Mouse (Mus musculus): ENCODE results near the gene Ilf2. TPM values are rescaled to one million over a fixed set of nuclear protein-coding genes. Genes with fewer than 3 reads are reported as not detected.

Gene Ilf2
- polyA plus RNA-seq, 1 experiment = 211 TPM

DNA sequence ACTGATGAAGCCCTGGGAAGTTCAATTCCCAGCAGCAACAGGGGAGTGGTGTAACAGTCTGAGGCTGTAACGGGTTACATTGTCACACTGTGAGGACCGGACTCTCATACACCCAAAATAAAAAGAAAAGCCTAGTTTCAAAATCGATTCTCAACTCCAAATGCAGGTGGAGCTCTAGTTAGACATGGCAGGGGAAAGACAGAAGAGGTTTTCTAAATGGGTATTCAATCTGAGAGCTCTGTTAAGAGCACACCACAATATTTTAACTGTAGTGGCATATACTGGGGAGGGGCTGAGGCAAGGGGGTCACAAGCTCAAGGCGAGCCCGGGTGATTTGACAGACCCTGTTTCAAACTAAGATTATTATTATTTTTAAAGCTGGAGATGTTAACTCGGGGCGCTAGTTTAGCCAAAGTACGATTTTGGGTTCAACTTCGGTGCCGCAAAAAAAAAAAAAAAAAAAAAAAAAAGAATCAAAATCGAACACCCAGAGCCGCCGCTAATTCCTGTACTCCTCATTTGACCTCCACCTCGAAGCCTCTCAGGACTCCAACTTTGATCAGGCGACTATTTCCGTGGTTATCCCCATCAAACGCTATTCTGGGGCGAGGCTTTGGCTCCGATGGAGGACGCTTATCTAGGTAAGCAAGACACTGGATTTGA is 32.5 kb downstream of the Ilf2 start:
- H3K9me3 ChIP-seq (replicated peaks; ENCODE audit: control insufficient read depth, insufficient read depth, low read length, poor library complexity, severe bottlenecking) = no peaks in the 10 kb centered on the region
- no peak for TF ChIP-seq POLR2A (IDR thresholded peaks at IDR 0.05; ENCODE audit: insufficient read depth, low read length)
- TF ChIP-seq EP300 (IDR thresholded peaks at IDR 0.05; ENCODE audit: insufficient read depth, low read depth, low read length) = no peak
- TF ChIP-seq CTCF (IDR thresholded peaks at IDR 0.05; ENCODE audit: low read depth, low read length) = no peak
- H3K4me3 ChIP-seq (ENCODE audit: low read depth, low read length) = peak overlapping the region; percentile 100
- peak overlapping the region; percentile 95 for H3K9ac ChIP-seq (ENCODE audit: low read depth, poor library complexity, severe bottlenecking)
- no peaks in the 10 kb centered on the region for H3K27me3 ChIP-seq (ENCODE audit: control insufficient read depth, insufficient read depth, low read length, poor library complexity, severe bottlenecking)
- no peaks in the 10 kb centered on the region for H3K4me1 ChIP-seq (ENCODE audit: control insufficient read depth, insufficient read depth, low read length)
- peaks cover 47% of the 10 kb centered on the region for H3K36me3 ChIP-seq (ENCODE audit: control insufficient read depth, insufficient read depth, low read length, poor library complexity, severe bottlenecking)
- H3K27ac ChIP-seq (ENCODE audit: insufficient read depth, low read length) = peak overlapping the region; percentile 6; the same call in 1 of the 2 replicates

DNA sequence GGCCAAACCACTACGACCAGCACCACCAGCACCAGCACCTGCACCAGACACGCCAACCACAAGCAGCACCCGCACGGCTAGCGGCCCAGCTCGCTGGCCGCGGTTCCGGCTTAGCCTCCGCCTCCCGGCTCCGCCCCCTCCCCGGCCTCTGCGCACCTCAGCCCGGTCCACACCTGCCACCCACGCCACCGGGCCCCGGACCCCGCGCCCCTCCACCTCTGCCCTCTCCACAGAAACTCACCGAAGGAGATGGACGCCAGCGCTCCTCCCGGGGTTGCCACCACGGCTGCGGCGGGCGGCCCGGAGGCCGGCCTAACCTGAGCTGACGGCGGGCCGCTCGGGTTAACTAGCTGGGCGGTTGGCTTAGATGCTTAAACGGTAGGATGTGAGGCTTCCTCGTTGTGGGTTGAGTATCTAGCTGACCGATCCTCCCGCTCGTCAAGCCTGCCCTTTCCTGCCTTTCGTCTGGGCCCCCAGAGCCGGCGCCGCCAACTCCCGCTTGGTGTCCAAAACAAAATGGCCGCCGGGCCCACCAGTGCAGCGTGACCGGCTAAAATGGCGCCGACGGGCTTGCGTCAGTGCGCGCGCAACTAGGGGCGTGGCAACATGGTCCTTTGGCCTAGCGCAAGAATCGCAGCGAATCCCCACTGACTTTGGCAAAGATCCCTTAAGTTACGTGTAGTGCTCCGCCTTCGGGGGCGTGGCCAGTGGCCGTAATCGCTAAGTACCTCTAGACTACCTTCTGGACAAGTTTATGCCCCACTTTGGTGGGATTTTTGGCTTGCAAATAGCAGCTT is 33.2 kb downstream of the Ilf2 start, which contains the start of gene Chtop:
Gene Chtop, minus strand, starts transcription at position 549 of the 797 bp plus-strand sequence.
- Histone ChIP-seq H3K4me1 (ENCODE audit: control insufficient read depth, insufficient read depth, low read length) (no peaks in the 10 kb centered on the region), H3K9ac (ENCODE audit: low read depth, poor library complexity, severe bottlenecking) (peak within 1 kb of the TSS; percentile 95), H3K36me3 (ENCODE audit: control insufficient read depth, insufficient read depth, low read length, poor library complexity, severe bottlenecking) (peaks cover 40% of the 10 kb centered on the region), H3K27ac (ENCODE audit: insufficient read depth, low read length) (peak within 1 kb of the TSS; percentile 82), H3K4me3 (ENCODE audit: low read depth, low read length) (peak within 1 kb of the TSS; percentile 100), H3K27me3 (ENCODE audit: control insufficient read depth, insufficient read depth, low read length, poor library complexity, severe bottlenecking) (no peaks in the 10 kb centered on the region), H3K9me3 (replicated peaks; ENCODE audit: control insufficient read depth, insufficient read depth, low read length, poor library complexity, severe bottlenecking) (no peaks in the 10 kb centered on the region)
- TF ChIP-seq POLR2A (IDR thresholded peaks at IDR 0.05; ENCODE audit: insufficient read depth, low read length) = peak; percentile 77
- TF ChIP-seq EP300 (IDR thresholded peaks at IDR 0.05; ENCODE audit: insufficient read depth, low read depth, low read length) = no peak

DNA sequence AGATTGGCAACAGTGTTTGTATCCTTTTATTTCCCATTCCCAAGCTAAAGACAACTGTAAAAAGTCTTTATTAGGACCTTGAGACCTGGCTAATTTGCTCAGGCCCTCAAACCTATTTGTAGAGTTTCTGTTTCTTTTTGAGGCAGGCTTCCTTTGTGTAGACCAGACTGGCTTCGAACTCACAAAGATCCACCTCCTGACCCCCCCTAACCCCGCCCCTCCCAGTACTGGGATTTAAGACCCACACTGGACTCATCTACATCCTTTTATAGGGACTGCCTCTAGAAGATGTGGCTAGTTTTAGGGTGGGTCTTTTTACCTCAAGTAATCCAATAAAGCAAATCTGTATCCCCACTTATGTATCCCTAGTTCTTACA is 33.8 kb downstream of the Ilf2 start:
- Histone ChIP-seq H3K4me1 (ENCODE audit: control insufficient read depth, insufficient read depth, low read length) (no peaks in the 10 kb centered on the region), H3K27ac (ENCODE audit: insufficient read depth, low read length) (peak overlapping the region; percentile 82), H3K36me3 (ENCODE audit: control insufficient read depth, insufficient read depth, low read length, poor library complexity, severe bottlenecking) (peaks cover 34% of the 10 kb centered on the region), H3K9me3 (replicated peaks; ENCODE audit: control insufficient read depth, insufficient read depth, low read length, poor library complexity, severe bottlenecking) (no peaks in the 10 kb centered on the region), H3K4me3 (ENCODE audit: low read depth, low read length) (no peak overlapping the region), H3K27me3 (ENCODE audit: control insufficient read depth, insufficient read depth, low read length, poor library complexity, severe bottlenecking) (no peaks in the 10 kb centered on the region), H3K9ac (ENCODE audit: low read depth, poor library complexity, severe bottlenecking) (peak overlapping the region; percentile 61)
- no peak for TF ChIP-seq POLR2A (IDR thresholded peaks at IDR 0.05; ENCODE audit: insufficient read depth, low read length)
- TF ChIP-seq CTCF (IDR thresholded peaks at IDR 0.05; ENCODE audit: low read depth, low read length) = no peak
- no peak for TF ChIP-seq EP300 (IDR thresholded peaks at IDR 0.05; ENCODE audit: insufficient read depth, low read depth, low read length)

DNA sequence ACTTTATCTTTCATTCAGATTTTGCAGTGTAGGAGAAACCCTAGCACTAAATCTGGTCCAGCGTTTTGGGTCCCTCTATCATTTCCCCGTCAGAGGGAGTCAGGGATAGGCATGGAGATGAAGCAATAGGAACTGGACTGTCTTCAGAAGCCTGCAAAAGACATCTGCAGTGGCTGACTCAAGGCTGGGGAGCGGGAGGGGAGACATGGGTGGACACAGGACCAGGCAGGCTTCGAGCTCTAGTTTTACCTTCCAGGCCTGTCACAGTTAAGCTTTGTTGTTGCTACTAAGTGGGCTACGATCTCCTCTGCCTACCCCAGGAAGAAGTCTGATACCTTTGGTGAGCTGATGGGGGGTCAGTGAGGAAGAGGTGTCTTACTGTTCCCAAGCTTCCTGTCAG is 36.4 kb downstream of the Ilf2 start:
- no peaks in the 10 kb centered on the region for H3K9me3 ChIP-seq (replicated peaks; ENCODE audit: control insufficient read depth, insufficient read depth, low read length, poor library complexity, severe bottlenecking)
- H3K4me1 ChIP-seq (ENCODE audit: control insufficient read depth, insufficient read depth, low read length) = peaks cover 3% of the 10 kb centered on the region
- no peak overlapping the region for H3K27ac ChIP-seq (ENCODE audit: insufficient read depth, low read length)
- no peak overlapping the region for H3K9ac ChIP-seq (ENCODE audit: low read depth, poor library complexity, severe bottlenecking)
- no peak overlapping the region for H3K4me3 ChIP-seq (ENCODE audit: low read depth, low read length)
- no peaks in the 10 kb centered on the region for H3K27me3 ChIP-seq (ENCODE audit: control insufficient read depth, insufficient read depth, low read length, poor library complexity, severe bottlenecking)
- TF ChIP-seq POLR2A (IDR thresholded peaks at IDR 0.05; ENCODE audit: insufficient read depth, low read length) = no peak
- peaks cover 9% of the 10 kb centered on the region for H3K36me3 ChIP-seq (ENCODE audit: control insufficient read depth, insufficient read depth, low read length, poor library complexity, severe bottlenecking)

DNA sequence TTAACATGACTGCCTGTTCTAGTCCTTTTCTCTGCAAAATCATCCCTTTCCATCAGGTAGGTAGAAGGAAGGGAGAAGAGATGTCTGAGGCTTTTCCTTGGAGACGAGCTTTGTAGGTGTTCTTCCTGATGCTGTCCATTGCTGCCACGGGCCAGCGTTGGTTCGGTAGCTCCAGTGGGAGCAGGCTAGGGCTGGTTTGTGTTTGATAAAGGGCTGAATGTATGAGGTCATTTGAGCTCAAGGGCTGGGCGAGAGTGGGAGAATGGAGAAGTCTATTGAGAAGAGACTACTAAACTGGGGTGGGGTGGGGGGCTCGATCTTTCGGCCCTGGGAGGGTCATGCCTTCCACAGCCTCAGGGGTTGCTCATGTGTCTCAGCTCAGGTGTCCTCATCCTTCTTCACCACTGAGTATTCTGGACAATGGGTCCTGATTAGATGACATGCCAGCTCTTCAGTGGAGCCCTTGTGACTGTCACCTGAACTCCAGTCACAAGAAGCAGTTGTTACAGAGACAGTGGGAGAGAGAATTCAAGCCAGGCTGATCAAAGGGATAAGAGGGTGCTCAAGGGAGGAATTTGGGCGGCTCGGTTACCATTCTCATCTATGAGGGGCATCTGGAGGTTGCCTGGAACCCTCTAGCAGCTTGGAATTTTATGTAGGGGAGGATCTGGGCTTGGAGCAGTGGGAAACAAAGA is 37.2 kb downstream of the Ilf2 start:
- H3K9me3 ChIP-seq (replicated peaks; ENCODE audit: control insufficient read depth, insufficient read depth, low read length, poor library complexity, severe bottlenecking) = no peaks in the 10 kb centered on the region
- peaks cover 5% of the 10 kb centered on the region for H3K4me1 ChIP-seq (ENCODE audit: control insufficient read depth, insufficient read depth, low read length)
- no peaks in the 10 kb centered on the region for H3K27me3 ChIP-seq (ENCODE audit: control insufficient read depth, insufficient read depth, low read length, poor library complexity, severe bottlenecking)
- H3K27ac ChIP-seq (ENCODE audit: insufficient read depth, low read length) = no peak overlapping the region
- H3K4me3 ChIP-seq (ENCODE audit: low read depth, low read length) = peak overlapping the region; percentile 55
- 0 out of 2 replicates have a peak overlapping the region, but pooled peaks have one; percentile 9 for H3K9ac ChIP-seq (ENCODE audit: low read depth, poor library complexity, severe bottlenecking)
- peaks cover under 1% of the 10 kb centered on the region; the same call in 1 of the 2 replicates for H3K36me3 ChIP-seq (ENCODE audit: control insufficient read depth, insufficient read depth, low read length, poor library complexity, severe bottlenecking)
- peak; percentile 68; the same call in 1 of the 2 replicates for TF ChIP-seq EP300 (IDR thresholded peaks at IDR 0.05; ENCODE audit: insufficient read depth, low read depth, low read length)
- TF ChIP-seq POLR2A (IDR thresholded peaks at IDR 0.05; ENCODE audit: insufficient read depth, low read length) = no peak
